Mouse (Mus musculus) CD4-positive, CD25-positive, alpha-beta regulatory T cell, adult 4 months (primary cell): ENCODE data around the gene Vasn. TPM values are rescaled to one million over a fixed set of nuclear protein-coding genes. Genes with fewer than 3 reads are reported as not detected.
"Not testable (repeated sequence)": the region's sequence is repeated elsewhere in the genome, so short reads cannot be mapped to it uniquely, and the experiment has no call there.

ENCODE experiments used
- ATAC-seq: one replicate; pipeline ENCODE4 v1.8.0; 2017
- polyA plus RNA-seq, 2 experiments: library from polyadenylated mRNA; unstranded; fragments of 100-300 nt; shearing (Covaris generic); gene quantifications; one replicate each; pipeline ENCODE4 v1.2.1; 2017

Vasn gene
- polyA plus RNA-seq, 2 experiments from 2014 or later: 2.2 to 2.9 TPM

DNA sequence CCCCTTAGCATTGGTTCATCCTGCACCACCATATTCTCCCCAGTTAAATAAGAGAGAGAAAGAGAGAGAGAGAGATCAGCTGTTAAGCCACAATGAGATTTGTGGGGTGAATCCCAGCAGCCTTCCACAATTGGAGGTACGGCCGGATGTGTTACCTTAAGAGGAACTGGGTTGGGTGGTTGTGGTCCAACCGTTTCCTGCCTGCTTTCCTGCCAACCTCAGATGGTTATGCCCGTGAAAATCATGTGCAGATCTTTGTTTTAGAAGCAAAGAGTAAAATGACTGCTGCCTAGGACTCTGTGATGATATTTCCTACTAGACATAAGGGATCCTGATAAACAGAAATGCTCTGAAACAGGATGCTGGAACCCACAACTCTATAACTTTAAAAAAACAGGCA is 34.4 kb downstream of the Vasn start:
- ATAC-seq: peak; percentile 94

DNA sequence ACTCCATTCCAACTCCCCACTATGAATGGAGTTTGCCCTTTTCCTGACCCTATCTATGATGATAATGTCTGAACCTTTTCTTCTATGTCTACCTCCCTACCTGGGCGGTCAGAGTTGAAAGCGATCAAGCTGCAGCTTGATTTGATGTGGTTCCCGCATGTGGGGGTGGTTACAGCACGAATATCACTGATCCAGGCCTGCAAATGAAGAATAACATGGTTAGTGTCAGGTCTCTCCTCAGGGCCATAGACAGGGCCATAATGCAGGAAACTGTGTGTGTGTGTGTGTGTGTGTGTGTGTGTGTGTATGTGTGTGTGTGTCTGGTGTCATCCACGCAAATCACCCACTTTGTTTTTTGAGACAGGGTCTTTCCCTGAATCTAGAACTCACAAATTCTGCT is 37.1 kb downstream of the Vasn start:
- ATAC-seq: no peak

DNA sequence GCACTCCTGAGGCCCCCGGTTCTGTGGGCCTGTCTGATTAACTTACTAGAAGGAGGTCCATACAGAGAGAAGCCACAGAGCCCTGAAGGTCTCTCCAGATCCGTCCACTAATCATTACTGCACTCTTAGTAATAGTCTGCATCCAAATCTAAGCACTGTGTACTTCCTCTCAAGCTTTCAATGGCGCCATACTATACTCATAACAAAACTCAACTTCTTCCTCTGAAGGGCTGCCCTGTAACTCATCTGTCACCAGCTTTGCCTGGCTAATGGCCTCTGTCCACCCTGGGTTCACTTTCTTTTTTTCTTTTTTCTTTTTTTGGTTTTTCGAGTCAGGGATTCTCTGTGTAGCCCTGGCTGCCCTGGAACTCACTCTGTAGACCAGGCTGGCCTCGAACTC is 38.3 kb downstream of the Vasn start:
- no peak for ATAC-seq

DNA sequence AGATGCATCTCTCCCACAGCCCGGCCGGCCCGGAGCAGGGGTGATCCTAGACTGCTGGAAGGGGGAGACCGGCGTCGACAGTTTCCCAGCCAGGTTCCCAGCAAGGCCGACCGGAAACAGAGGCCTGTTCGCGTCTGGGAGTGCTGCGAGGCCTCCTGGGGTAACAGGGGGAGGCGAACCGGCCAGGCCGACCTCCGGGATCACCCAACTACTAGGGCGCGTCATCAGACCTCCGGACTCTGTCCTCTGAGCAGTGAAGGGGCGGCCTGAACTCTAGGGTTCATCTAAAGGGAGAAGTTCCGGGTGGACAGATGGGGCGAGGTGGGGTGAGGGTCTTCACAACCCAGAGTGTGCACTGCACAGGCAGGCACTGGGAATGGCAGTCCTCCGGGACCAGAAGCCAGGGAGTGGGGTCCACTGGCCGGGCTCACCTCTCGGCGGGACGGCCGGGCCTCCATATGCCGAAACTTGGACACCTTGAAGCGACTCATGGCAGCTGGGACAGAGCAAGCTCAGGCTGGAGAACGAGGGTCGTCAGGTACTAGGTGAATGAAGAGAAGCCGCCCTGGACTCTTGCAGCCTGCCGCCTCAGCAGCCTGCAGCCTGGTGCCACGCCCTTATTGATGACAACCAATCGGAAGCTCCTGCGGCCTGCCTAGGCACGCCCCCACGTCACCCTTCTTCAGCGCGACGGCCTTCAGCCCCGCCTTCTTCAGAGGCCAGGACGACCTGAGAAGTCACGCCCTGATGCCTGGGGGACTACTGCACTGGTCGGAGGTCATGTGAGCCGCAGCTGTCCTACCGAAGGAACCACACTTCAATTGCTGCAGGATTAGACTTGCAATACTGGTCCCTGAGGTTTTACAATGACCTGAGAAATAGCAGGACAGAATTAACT is 39.6 kb downstream of the Vasn start, which contains the start of gene Coro7:
Gene Coro7 (minus strand): TSS at position 657 of the 898 bp plus-strand sequence.
- peak; percentile 78 for ATAC-seq

DNA sequence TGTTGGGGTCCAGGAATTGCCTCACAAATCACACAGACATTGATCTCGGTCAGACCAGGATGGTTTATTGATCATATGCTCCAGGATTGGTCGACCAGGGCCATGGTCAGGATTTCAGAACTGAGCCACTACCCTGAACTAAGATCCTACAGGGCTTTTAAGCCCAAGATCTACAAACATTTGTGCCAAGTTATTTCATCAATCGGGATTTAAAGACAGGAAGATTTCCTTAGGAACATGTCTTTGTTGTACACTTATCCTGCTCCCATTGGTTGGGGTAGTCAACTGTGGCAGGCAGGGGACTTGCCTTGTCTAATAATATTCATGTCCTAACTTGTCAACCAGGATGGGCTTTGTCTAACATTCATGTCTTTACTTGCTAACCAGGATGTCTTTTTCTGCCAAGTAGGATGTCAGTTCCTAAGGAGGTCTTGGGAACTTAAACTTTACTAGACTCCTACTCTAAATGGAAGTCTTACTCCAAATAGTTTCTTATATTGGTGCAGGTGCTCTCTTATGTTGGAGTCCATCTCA is 41.2 kb downstream of the Vasn start:
- ATAC-seq: not testable (repeated sequence)

DNA sequence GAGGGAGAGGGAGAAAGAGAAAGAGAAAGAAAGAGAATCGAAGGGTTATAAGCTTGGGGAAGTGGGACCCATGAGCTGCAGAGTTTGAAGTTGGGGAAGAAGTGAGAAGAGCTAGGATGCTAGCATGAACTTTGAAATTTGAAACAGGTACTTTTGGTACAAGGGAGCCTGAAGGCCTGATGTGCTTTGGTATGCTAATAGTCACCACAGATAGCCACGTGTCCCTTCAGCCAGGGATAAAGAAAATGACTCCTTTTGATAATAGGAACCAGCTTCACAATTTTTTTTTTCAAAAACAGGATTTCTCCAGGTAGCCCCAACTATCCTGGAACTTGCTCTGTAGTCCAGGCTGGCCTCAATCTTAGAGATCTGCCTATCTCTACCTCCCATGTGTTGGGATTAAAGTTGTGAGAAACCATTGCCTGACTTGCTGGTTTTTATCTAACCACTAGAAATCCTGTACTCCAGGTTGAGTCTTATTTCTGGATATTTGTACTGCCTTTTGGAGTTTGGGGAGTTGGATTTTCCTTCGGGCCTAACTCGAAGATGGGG is 43.0 kb downstream of the Vasn start:
- ATAC-seq: no peak

DNA sequence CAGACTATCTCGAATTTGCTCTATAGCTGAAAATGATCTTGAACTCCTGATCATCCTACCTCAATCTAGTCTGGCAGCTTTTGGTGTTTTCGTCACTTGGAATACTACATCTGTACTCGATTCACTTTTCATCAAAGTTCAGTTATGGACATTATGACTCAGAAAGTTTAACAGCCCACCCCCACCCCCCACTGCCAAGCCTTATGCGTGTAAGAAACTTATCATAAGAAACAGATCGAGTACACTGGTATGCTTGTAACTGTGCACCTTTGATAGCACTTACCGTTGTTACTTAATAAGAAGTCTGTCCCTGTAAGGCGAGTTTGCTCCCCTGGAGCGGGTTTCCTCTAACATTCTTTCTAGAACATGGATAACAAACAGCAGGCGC is 43.4 kb downstream of the Vasn start:
- no peak for ATAC-seq

DNA sequence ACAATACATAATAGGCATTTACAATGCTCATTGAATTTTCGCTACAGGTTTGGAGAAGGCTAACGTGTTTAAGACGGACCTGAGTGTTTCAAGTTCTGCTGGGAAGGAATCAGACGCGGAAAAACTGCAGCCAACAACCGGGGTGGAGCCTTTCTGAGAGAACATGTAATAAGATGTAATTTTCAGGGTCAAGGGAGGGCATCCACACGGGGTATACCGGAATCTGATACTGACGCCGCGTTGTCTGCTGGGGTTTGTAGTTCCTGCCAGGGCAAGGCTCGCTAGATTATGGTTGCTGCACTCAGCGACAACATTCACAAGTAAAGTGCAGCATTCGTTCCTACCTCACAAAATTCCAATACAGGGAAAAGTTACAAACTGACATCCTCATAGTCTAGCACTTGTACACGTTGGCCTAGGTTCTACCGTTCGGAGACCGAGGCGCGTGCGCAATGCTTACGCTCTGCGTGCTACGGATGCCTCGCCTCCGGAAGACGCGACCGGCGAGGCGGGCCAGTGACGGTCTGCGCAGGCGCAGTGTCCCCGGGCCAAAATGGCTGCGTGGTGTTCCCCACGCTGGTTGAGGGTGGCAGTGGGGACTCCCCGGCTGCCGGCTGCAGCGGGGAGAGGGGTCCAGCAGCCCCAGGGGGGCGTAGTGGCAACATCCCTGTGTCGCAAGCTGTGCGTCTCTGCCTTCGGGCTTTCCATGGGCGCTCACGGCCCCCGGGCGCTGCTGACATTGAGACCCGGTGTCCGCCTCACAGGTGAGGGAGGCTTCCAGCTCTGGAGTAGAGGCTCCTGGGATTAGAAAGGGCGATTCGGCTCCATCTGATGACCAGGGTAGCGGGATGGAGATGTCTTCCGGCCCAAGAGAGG is 44.1 kb downstream of the Vasn start:
- ATAC-seq: peak; percentile 77

DNA sequence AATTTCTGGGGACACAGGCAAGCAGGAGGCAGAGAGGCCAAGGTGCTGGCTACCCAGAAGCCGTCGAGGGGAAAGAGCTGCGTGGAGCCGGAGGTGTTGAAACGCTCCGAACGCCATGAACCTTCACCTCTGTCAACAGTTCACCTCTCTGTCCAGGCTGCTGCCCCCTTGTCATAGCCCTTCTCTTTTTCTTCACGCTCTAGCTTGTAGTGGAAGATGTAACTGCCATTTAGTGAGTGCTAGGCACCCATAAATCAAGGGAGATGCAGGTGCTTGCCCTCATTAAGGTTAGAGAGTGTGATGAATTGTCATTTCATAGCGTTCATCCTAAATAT is 44.7 kb downstream of the Vasn start:
- no peak for ATAC-seq

DNA sequence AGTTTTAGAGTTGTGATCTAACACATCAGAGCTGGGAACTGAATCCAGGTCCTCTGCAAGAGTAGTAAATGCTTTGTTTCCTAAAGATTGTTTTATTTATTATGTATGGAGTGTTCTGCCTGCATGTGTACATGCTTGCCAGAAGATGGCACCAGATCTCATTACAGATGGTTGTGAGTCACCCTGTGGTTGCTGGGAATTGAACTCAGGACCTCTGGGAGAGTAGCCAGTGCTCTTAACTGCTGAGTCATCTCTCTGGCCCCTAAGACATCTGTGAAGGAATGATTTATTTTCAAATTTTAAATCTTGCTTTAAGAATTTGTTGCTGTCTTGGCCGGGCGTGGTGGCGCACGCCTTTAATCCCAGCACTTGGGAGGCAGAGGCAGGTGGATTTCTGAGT is 49.6 kb downstream of the Vasn start:
- not testable (repeated sequence) for ATAC-seq

Other genes starting within 250 kb of the Vasn start
- under 1 TPM; 0.52 to 0.70 TPM for gene Adcy9, start 219.4 kb upstream of the Vasn start, polyA plus RNA-seq
- under 1 TPM; 0.42 to 0.97 TPM for gene Srl, start 98.1 kb upstream of the Vasn start, polyA plus RNA-seq
- gene Tfap4, start 80.1 kb upstream of the Vasn start, polyA plus RNA-seq: 1 to 10 TPM; 6.5 to 7.3 TPM
- under 1 TPM in 1 of 2 experiments, not detected in 1; 0.73 TPM for gene Glis2, start 45.2 kb upstream of the Vasn start, polyA plus RNA-seq
- gene Pam16, start 15.0 kb upstream of the Vasn start, polyA plus RNA-seq: 10 to 100 TPM; 35.7 TPM
- gene Dnaja3, start within 50 bp of the Vasn start, polyA plus RNA-seq: 10 to 100 TPM; 24.4 to 29.0 TPM
- gene Coro7, start 39.8 kb downstream of the Vasn start, polyA plus RNA-seq: 100 to 1,000 TPM; 102 to 174 TPM
- 10 to 100 TPM in 1 of 2 experiments, 1 to 10 TPM in 1; 7.4 to 10.3 TPM for gene Nmral1, start 79.4 kb downstream of the Vasn start, polyA plus RNA-seq
- 100 to 1,000 TPM; 114 to 119 TPM for gene Hmox2, start 86.4 kb downstream of the Vasn start, polyA plus RNA-seq
- gene Cdip1, start 150.4 kb downstream of the Vasn start, polyA plus RNA-seq: 10 to 100 TPM; 32.8 to 56.2 TPM
- gene 4930562C15Rik, start 195.5 kb downstream of the Vasn start, polyA plus RNA-seq: 1 to 10 TPM in 1 of 2 experiments, under 1 TPM in 1; 0.68 to 1.3 TPM
- gene Ubald1, start 240.4 kb downstream of the Vasn start, polyA plus RNA-seq: 10 to 100 TPM; 19.3 to 21.6 TPM
- gene Mgrn1, start 246.3 kb downstream of the Vasn start, polyA plus RNA-seq: 10 to 100 TPM; 35.2 to 58.5 TPM